In genomic region chr7:91429712-91430275, GRCm38 (mm10) we compare ENCODE assay signal across 17 mouse cellular contexts.
"Had no signal": no experiment of that assay in that cellular context is flagged by ENCODE, and none has a peak within 500 bp of the region (broad histone marks: within the 10 kb centered on the region; RNA-seq: fewer than 3 reads in every experiment).

No protein-coding gene starts in this region.

- H3K36me3 ChIP-seq: kidney, embryonic 15.5 days; limb, embryonic 13.5 days; midbrain, embryonic 10.5 days; neural tube, embryonic 15.5 days; stomach, embryonic 15.5 days had no signal

- H3K27ac ChIP-seq: kidney, embryonic 15.5 days; limb, embryonic 13.5 days; liver, embryonic 14.5 days; midbrain, embryonic 10.5 days; neural tube, embryonic 15.5 days; stomach, embryonic 15.5 days had no signal

- H3K4me1 ChIP-seq: kidney, embryonic 15.5 days; limb, embryonic 13.5 days; midbrain, embryonic 10.5 days; stomach, embryonic 15.5 days had no signal

- ATAC-seq: lung, postnatal 0 days had no signal

- H3K4me2 ChIP-seq: kidney, embryonic 15.5 days; limb, embryonic 13.5 days; neural tube, embryonic 15.5 days; stomach, embryonic 15.5 days had no signal

- DNase-seq: kidney, adult 2 months; kidney, postnatal 14 days; layer of hippocampus, postnatal 36 days; left cerebral cortex, postnatal 4 days; lung, adult 18-20 months; lung, postnatal 4 days; midbrain, embryonic 14.5 days; right cerebral cortex, postnatal 14 days; thymus, postnatal 36 days had no signal

- H3K27me3 ChIP-seq: kidney, embryonic 15.5 days; limb, embryonic 13.5 days; neural tube, embryonic 15.5 days; stomach, embryonic 15.5 days had no signal

- H3K4me3 ChIP-seq: kidney, embryonic 15.5 days; limb, embryonic 13.5 days; midbrain, embryonic 10.5 days; myocyte; neural tube, embryonic 15.5 days; stomach, embryonic 15.5 days had no signal

- H3K9me3 ChIP-seq: kidney, embryonic 15.5 days; limb, embryonic 13.5 days; midbrain, embryonic 10.5 days; neural tube, embryonic 15.5 days; stomach, embryonic 15.5 days had no signal

- H3K9ac ChIP-seq: kidney, embryonic 15.5 days; limb, embryonic 13.5 days; liver, embryonic 14.5 days; neural tube, embryonic 15.5 days; stomach, embryonic 15.5 days had no signal
